Mouse (Mus musculus) stomach, postnatal 0 days (tissue): ENCODE data around the gene Gcn1l1.

ENCODE experiments used
- CTCF ChIP-seq: IDR thresholded peaks from 2 replicates; pipeline ENCODE4 v1.5.1; 2016; ENCODE audit warnings: antibody characterized with exemption, low read depth, mild to moderate bottlenecking, moderate library complexity
- EP300 ChIP-seq: optimal IDR thresholded peaks from 2 replicates; pipeline ENCODE3; 2016; ENCODE audit warnings: antibody characterized with exemption

GRCm38 (mm10) chr5:115529364-115529741 is 35.7 kb upstream of the Gcn1l1 start:
- no peak for TF ChIP-seq CTCF
- no peak for TF ChIP-seq EP300
